Mouse (Mus musculus) ES-E14 (cell line): ENCODE measurements at regions not wholly inside any gene's neighbourhood (a gene's known extent, or its start where the extent isn't known, plus 50 kb on each side); places are given as distances from the start of the nearest gene placed in this dataset.

Experiments
- CHD2 ChIP-seq: IDR thresholded peaks from 2 replicates; pipeline ENCODE4 v1.6.1; 2014; ENCODE audit warnings: mild to moderate bottlenecking, low read depth, low read length, inconsistent platforms
- HCFC1 ChIP-seq: IDR thresholded peaks from 2 replicates; pipeline ENCODE4 v1.6.1; 2012; ENCODE audit warnings: low read length, inconsistent platforms, borderline replicate concordance; ENCODE audit not compliant: insufficient read depth
- MAFK ChIP-seq: IDR thresholded peaks from 2 replicates; pipeline ENCODE4 v1.6.1; 2014; ENCODE audit warnings: mild to moderate bottlenecking, low read depth, low read length, inconsistent platforms; ENCODE audit not compliant: insufficient read depth
- ZC3H11A ChIP-seq: IDR thresholded peaks from 2 replicates; pipeline ENCODE4 v1.6.1; 2012; ENCODE audit warnings: low read depth, mild to moderate bottlenecking, inconsistent platforms, low read length, borderline replicate concordance

DNA sequence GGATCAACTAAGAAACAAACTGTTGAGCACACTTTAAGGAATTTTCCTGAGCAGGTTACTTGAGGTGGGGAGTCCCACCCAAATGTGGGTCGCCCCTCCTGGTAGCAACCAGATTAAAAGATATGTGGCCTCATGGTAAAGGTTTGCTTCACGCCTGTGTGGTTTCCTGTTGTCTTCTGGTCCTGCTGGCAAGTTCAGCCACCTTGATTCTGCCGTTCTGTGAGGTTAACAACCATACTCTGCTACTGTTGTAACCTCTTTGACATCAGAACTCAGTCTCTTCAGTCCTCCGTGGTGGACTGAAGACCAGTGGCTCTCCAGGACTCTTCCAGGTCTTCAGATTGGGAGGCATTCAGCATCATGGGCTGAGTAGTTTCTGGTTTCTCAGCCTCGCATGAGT, 127.1 kb upstream of the Sp4 start:
- TF ChIP-seq MAFK (no peak), HCFC1 (no peak), ZC3H11A (no peak), CHD2 (no peak)
